Mouse (Mus musculus): ENCODE measurements around the gene Smchd1.

DNA sequence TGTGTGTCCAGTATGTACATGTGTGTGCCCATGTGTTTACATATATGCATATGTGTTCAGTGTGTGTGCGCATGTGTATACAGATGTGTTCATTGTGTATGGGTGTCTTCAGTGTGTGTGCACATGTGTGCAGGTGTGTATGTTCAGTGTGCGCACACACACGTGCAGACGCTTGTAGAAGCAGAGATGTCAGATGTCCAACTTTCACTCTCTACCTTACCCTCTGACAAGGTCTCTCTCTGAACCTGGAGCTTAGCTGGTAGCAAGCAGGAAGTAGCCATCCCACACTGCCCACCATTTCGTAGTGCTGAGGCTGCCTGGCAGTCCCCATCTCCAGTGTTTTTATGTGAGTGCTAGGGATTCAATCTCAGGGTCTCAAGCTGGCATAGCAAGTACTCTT lies 166.8 kb downstream of the Smchd1 start:
- TF ChIP-seq POLR2A (IDR thresholded peaks at IDR 0.05; ENCODE audit: low read depth, low read length) (no peak), CTCF (IDR thresholded peaks at IDR 0.05; ENCODE audit: extremely low read depth, insufficient read length, insufficient replicate concordance, low read depth, low read length) (no peak)
